Mouse (Mus musculus) hindbrain, embryonic 16.5 days (tissue): ENCODE data around the gene Olfr137. TPM values are rescaled to one million over a fixed set of nuclear protein-coding genes. Genes with fewer than 3 reads are reported as not detected.

Source experiments
- ATAC-seq: fragments of 200-750 bp; cut with Nextera tagmentation; 2 replicates; pipeline ENCODE4 v1.8.0; 2017; ENCODE audit warnings: moderate TSS enrichment, moderate library complexity
- H3K27ac ChIP-seq: fragments of 300-500 bp; sonication (generic); 2 replicates; pipeline ENCODE4 v1.5.1; 2014; ENCODE audit warnings: low read depth, mild to moderate bottlenecking, control low read depth, low read length, moderate library complexity
- H3K27me3 ChIP-seq: fragments of 300-500 bp; sonication (generic); replicated peaks from 2 replicates; pipeline ENCODE4 v1.6.1; 2014; ENCODE audit warnings: low read length; ENCODE audit not compliant: control insufficient read depth, insufficient read depth
- H3K36me3 ChIP-seq: fragments of 300-500 bp; sonication (generic); 2 replicates; pipeline ENCODE4 v1.6.1; 2014; ENCODE audit warnings: mild to moderate bottlenecking, low read length, moderate library complexity, mixed read lengths; ENCODE audit not compliant: control insufficient read depth, insufficient read depth
- H3K4me1 ChIP-seq: fragments of 300-500 bp; sonication (generic); 2 replicates; pipeline ENCODE4 v1.6.1; 2014; ENCODE audit warnings: low read depth, low read length; ENCODE audit not compliant: control insufficient read depth, insufficient read depth
- H3K4me2 ChIP-seq: fragments of 300-500 bp; sonication (generic); 2 replicates; pipeline ENCODE4 v1.6.1; 2014; ENCODE audit warnings: mild to moderate bottlenecking, low read length, control low read depth, moderate library complexity
- H3K4me3 ChIP-seq: fragments of 300-500 bp; sonication (generic); 2 replicates; pipeline ENCODE4 v1.5.1; 2014; ENCODE audit warnings: mild to moderate bottlenecking, low read length, control low read depth, moderate library complexity
- H3K9ac ChIP-seq: fragments of 300-500 bp; sonication (generic); 2 replicates; pipeline ENCODE4 v1.6.1; 2014; ENCODE audit warnings: low read depth, mild to moderate bottlenecking, control low read depth, low read length, moderate library complexity
- H3K9me3 ChIP-seq: fragments of 300-500 bp; sonication (generic); 2 replicates; pipeline ENCODE4 v1.6.1; 2014; ENCODE audit warnings: mild to moderate bottlenecking, low read length, moderate library complexity; ENCODE audit not compliant: control insufficient read depth
- WGBS: fragments of 180-500 bp; shearing (Covaris S2); extraction: QIAGEN DNeasy Blood & Tissue Kit; methylation state at CpG from one replicate; pipeline ENCODE4 v1.1.7; 2014; 5-methylcytosine and 5-hydroxymethylcytosine counted together
- polyA plus RNA-seq: library from polyadenylated mRNA; unstranded; fragments of >200 nt; fragmentation: Nextera tagmentation; extraction: Ambion mirVana; gene quantifications from 2 replicates; pipeline ENCODE4 v1.2.1, GENCODE M21; 2015

Gene Olfr137
- polyA plus RNA-seq: not detected in 2 replicates

DNA sequence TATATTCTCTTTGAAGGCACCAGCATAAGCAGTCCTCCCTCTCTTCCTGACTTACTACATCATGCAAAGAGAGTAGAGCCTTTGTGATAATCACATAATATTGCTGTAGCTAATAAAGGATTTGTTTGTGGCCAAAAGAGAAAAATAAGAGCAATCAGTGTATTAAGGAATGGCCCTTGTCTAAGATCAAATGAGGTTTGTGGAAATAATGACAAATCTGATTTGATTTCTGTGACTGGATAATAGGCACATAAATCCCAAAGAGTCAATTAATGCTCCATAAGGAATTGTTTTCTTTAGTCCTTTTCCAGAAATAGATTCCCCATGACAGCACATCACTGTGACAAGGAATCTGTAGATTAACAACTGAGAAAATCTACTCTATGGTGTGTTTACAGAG, at the start of gene Olfr137:
Olfr137 (minus strand) TSS at position 101 of the 400 bp plus-strand sequence.
- no peak within 1 kb of the TSS for H3K27ac ChIP-seq
- no peak for ATAC-seq
- H3K36me3 ChIP-seq: no peaks in the 10 kb centered on the region

DNA sequence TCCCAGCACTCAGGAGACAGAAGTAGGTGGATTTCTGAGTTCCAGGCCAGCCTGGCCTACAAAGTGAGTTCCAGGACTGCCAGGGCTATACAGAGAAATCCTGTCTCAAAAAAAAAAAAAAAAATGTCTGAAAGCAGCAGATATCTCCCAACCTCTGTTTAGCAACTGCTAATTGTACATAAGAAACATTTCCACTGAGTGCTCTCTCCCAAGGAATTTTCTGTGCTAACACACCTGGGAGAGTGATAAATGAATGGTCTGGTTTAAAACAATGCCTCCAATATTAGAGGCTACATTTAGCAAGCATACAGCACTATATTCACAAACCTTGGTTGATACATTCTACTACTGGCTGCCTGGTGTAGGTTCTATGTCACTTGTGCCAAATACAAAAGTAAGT, 22.2 kb upstream of the Olfr137 start, which contains the start of gene Olfr136:
Olfr136 (plus strand) TSS at position 301 of the 400 bp plus-strand sequence.
- H3K27me3 ChIP-seq: no peaks in the 10 kb centered on the region
- no peaks in the 10 kb centered on the region for H3K36me3 ChIP-seq
- no peak within 1 kb of the TSS for H3K4me2 ChIP-seq
- no peak within 1 kb of the TSS for H3K4me3 ChIP-seq
- H3K9ac ChIP-seq: no peak within 1 kb of the TSS
- no peaks in the 10 kb centered on the region; the same call in 1 of the 2 replicates for H3K9me3 ChIP-seq
- no peak for ATAC-seq
- no peak within 1 kb of the TSS for H3K27ac ChIP-seq
- H3K4me1 ChIP-seq: no peaks in the 10 kb centered on the region

More for the DNA sequence above, at the start of gene Olfr137:
- Histone ChIP-seq H3K4me2 (no peak within 1 kb of the TSS), H3K9me3 (peaks cover 4% of the 10 kb centered on the region; the same call in 1 of the 2 replicates), H3K9ac (no peak within 1 kb of the TSS), H3K4me3 (no peak within 1 kb of the TSS), H3K4me1 (no peaks in the 10 kb centered on the region), H3K27me3 (no peaks in the 10 kb centered on the region)

GRCm38 (mm10) chr17:38260735-38261134, 46.6 kb downstream of the Olfr137 start, which contains the start of gene Olfr138:
Olfr138 (plus strand) TSS chr17:38261035.
- Histone ChIP-seq H3K27ac (no peak within 1 kb of the TSS), H3K4me2 (no peak within 1 kb of the TSS), H3K4me3 (no peak within 1 kb of the TSS), H3K27me3 (no peaks in the 10 kb centered on the region), H3K4me1 (no peaks in the 10 kb centered on the region), H3K9me3 (peaks cover 3% of the 10 kb centered on the region; the same call in 1 of the 2 replicates), H3K9ac (no peak within 1 kb of the TSS), H3K36me3 (no peaks in the 10 kb centered on the region)
- WGBS: 73% methylated on average over 1 of the region's 1 CpGs
- no peak for ATAC-seq

Other genes starting within 250 kb of the Olfr137 start
- gene Olfr129, start 247.5 kb downstream of the Olfr137 start, polyA plus RNA-seq: not detected in 2 replicates
- gene Olfr130, start 243.6 kb downstream of the Olfr137 start, polyA plus RNA-seq: not detected in 2 replicates
- gene Olfr131, start 218.9 kb downstream of the Olfr137 start, polyA plus RNA-seq: not detected in 2 replicates
- not detected in 2 replicates for gene Olfr132, start 173.0 kb downstream of the Olfr137 start, polyA plus RNA-seq
- gene Olfr133, start 162.3 kb downstream of the Olfr137 start, polyA plus RNA-seq: not detected in 2 replicates
- not detected in 2 replicates for gene Olfr134, start 136.2 kb downstream of the Olfr137 start, polyA plus RNA-seq
- gene Olfr135, start 103.2 kb downstream of the Olfr137 start, polyA plus RNA-seq: not detected in 2 replicates
- gene Olfr138, start 46.5 kb downstream of the Olfr137 start, polyA plus RNA-seq: not detected in 2 replicates
- not detected in 2 replicates for gene Olfr136, start 22.3 kb upstream of the Olfr137 start, polyA plus RNA-seq
- gene Esp36, start 112.6 kb upstream of the Olfr137 start, polyA plus RNA-seq: not detected in 2 replicates
- gene Esp34, start 246.6 kb upstream of the Olfr137 start, polyA plus RNA-seq: not detected in 2 replicates